Mouse (Mus musculus) stomach, embryonic 14.5 days (tissue): Measurements from ENCODE around the gene Tlr9. TPM values are rescaled to one million over a fixed set of nuclear protein-coding genes. Genes with fewer than 3 reads are reported as not detected.
A peak's percentile ranks its signal among the peaks of the same experiment; 100 is the strongest.

Source experiments
- ATAC-seq: fragments of 200-750 bp; cut with Nextera tagmentation; 2 replicates; pipeline ENCODE4 v1.8.0; 2017; ENCODE audit warnings: low read depth, moderate TSS enrichment; ENCODE audit not compliant: insufficient number of reproducible peaks, insufficient read depth, low FRiP score
- H3K27ac ChIP-seq: fragments of 300-500 bp; sonication (generic); 2 replicates; pipeline ENCODE4 v1.5.1; 2014; ENCODE audit warnings: mild to moderate bottlenecking, low read length, moderate library complexity, mixed read lengths
- H3K27me3 ChIP-seq: fragments of 300-500 bp; sonication (generic); 2 replicates; pipeline ENCODE4 v1.6.1; 2014; ENCODE audit warnings: low read length, control low read depth, mixed read lengths; ENCODE audit not compliant: control insufficient read depth, insufficient read depth
- H3K36me3 ChIP-seq: fragments of 300-500 bp; sonication (generic); 2 replicates; pipeline ENCODE4 v1.6.1; 2014; ENCODE audit warnings: mild to moderate bottlenecking, control low read depth, low read length, moderate library complexity, mixed read lengths; ENCODE audit not compliant: control insufficient read depth, insufficient read depth
- H3K4me1 ChIP-seq: fragments of 300-500 bp; sonication (generic); 2 replicates; pipeline ENCODE4 v1.6.1; 2014; ENCODE audit warnings: low read length, control low read depth, mixed read lengths; ENCODE audit not compliant: control insufficient read depth, insufficient read depth
- H3K4me2 ChIP-seq: fragments of 300-500 bp; sonication (generic); replicated peaks from 2 replicates; pipeline ENCODE4 v1.6.1; 2014; ENCODE audit warnings: low read depth, low read length, control low read depth
- H3K4me3 ChIP-seq: fragments of 300-500 bp; sonication (generic); 2 replicates; pipeline ENCODE4 v1.5.1; 2014; ENCODE audit warnings: low read depth, low read length, control low read depth
- H3K9ac ChIP-seq: fragments of 300-500 bp; sonication (generic); replicated peaks from 2 replicates; pipeline ENCODE4 v1.6.1; 2014; ENCODE audit warnings: low read depth, mild to moderate bottlenecking, control low read depth, low read length, moderate library complexity, mixed read lengths
- H3K9me3 ChIP-seq: fragments of 300-500 bp; sonication (generic); 2 replicates; pipeline ENCODE4 v1.6.1; 2016; ENCODE audit warnings: low read depth, low read length, control low read depth; ENCODE audit not compliant: control insufficient read depth
- WGBS: fragments of 180-500 bp; shearing (Covaris S2); extraction: QIAGEN DNeasy Blood & Tissue Kit; methylation state at CpG from one replicate; pipeline ENCODE4 v1.1.7; 2014; 5-methylcytosine and 5-hydroxymethylcytosine counted together
- polyA plus RNA-seq: library from polyadenylated mRNA; unstranded; fragments of >200 nt; fragmentation: Nextera tagmentation; extraction: Ambion mirVana; gene quantifications from 2 replicates; pipeline ENCODE4 v1.2.1, GENCODE M21; 2014

Tlr9 gene
- polyA plus RNA-seq, 1 experiment from 2014 or later: 0.13 TPM

- no peaks in the 10 kb centered on the region for H3K9me3 ChIP-seq
- 0 out of 2 replicates have a peak, but pooled peaks cover 4% of the 10 kb centered on the region for H3K4me1 ChIP-seq
- H3K36me3 ChIP-seq: no peaks in the 10 kb centered on the region
- no peak overlapping the region for H3K4me2 ChIP-seq
- no peak overlapping the region for H3K4me3 ChIP-seq
- no peak overlapping the region for H3K9ac ChIP-seq
- no peak overlapping the region for H3K27ac ChIP-seq
- no peaks in the 10 kb centered on the region for H3K27me3 ChIP-seq
- ATAC-seq: no peak
- 59% methylated on average over 8 of the region's 8 CpGs for WGBS
Observed at GRCm38 (mm10) chr9:106220894-106221523, 1.4 kb upstream of the Tlr9 start.

DNA sequence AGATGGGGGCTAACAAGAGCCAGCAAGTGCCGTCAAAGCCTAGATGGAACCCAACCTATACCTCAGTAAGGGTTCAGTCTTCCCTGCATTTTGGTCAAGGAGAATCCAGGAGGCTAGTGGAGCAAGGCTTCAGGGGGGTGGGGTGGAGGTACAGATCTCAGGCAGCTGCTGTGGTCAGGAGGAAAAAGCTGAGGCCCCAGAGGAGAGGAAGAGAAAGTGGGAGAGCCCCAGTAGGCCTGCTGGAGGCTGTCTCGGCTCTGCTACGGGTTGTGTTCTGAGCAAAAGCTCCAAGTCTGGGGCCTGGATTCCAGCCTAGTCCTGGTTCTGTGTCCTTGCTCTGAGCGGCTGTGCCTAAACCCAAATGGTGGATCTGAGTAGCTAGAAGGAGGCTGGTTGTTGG lies 596 bp downstream of the Tlr9 start:
- Histone ChIP-seq H3K9me3 (no peaks in the 10 kb centered on the region), H3K4me3 (no peak overlapping the region), H3K36me3 (no peaks in the 10 kb centered on the region), H3K9ac (no peak overlapping the region), H3K27ac (no peak overlapping the region), H3K4me2 (no peak overlapping the region), H3K4me1 (peaks cover 7% of the 10 kb centered on the region; the same call in 1 of the 2 replicates), H3K27me3 (no peaks in the 10 kb centered on the region)
- no peak for ATAC-seq
- WGBS: 85% methylated on average over 4 of the region's 4 CpGs

DNA sequence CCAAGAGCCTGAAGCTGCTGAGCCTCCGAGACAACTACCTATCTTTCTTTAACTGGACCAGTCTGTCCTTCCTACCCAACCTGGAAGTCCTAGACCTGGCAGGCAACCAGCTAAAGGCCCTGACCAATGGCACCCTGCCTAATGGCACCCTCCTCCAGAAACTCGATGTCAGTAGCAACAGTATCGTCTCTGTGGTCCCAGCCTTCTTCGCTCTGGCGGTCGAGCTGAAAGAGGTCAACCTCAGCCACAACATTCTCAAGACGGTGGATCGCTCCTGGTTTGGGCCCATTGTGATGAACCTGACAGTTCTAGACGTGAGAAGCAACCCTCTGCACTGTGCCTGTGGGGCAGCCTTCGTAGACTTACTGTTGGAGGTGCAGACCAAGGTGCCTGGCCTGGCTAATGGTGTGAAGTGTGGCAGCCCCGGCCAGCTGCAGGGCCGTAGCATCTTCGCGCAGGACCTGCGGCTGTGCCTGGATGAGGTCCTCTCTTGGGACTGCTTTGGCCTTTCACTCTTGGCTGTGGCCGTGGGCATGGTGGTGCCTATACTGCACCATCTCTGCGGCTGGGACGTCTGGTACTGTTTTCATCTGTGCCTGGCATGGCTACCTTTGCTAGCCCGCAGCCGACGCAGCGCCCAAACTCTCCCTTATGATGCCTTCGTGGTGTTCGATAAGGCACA lies 3.2 kb downstream of the Tlr9 start:
- Histone ChIP-seq H3K4me1 (peaks cover 7% of the 10 kb centered on the region; the same call in 1 of the 2 replicates), H3K27me3 (no peaks in the 10 kb centered on the region), H3K9me3 (no peaks in the 10 kb centered on the region), H3K9ac (no peak overlapping the region), H3K27ac (peak overlapping the region; percentile 73; the same call in 1 of the 2 replicates), H3K4me3 (peak overlapping the region; percentile 24; the same call in 1 of the 2 replicates), H3K4me2 (peak overlapping the region; percentile 56), H3K36me3 (no peaks in the 10 kb centered on the region)
- ATAC-seq: no peak
- 63% methylated on average over 24 of the region's 24 CpGs for WGBS

GRCm38 (mm10) chr9:106226151-106226682 lies 3.8 kb downstream of the Tlr9 start:
- Histone ChIP-seq H3K27me3 (no peaks in the 10 kb centered on the region), H3K4me1 (peaks cover 7% of the 10 kb centered on the region; the same call in 1 of the 2 replicates), H3K4me2 (peak overlapping the region; percentile 56), H3K4me3 (peak overlapping the region; percentile 24), H3K9me3 (no peaks in the 10 kb centered on the region), H3K36me3 (no peaks in the 10 kb centered on the region), H3K9ac (no peak overlapping the region; the same call in 1 of the 2 replicates), H3K27ac (peak overlapping the region; percentile 73; the same call in 1 of the 2 replicates)
- peak; percentile 73; the same call in 1 of the 2 replicates for ATAC-seq
- WGBS: 4% methylated on average over 34 of the region's 34 CpGs

DNA sequence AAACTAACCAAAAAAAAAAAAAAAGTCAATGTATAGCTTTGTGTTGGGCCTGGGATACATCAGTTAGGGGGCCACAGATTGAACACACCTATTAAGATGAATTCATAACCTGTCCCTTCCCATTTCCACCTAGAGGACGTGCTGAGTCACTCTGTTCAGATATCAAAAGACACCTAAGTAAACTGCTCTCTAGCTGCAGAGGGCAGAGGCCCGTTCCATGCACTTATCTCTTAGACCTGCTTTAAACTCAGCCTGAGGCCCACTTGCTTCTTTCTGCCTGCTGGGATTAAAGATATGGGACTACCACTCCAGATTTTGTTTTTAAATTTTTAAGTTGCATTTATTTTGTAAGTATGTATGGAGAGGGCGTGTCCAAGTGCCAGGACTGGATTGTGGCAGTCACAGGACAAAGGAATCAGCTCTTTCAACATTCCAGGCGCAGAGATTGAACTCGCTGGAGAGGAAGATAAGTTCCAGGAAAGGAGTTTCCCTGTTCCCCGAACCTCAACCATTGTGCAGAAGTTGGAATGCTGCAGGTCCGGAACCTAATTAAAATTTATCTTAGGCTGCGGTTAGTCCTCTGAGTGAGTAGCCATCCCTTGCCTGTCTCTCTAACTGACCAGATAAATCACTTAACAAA lies 5.5 kb downstream of the Tlr9 start:
- 61% methylated on average over 8 of the region's 8 CpGs for WGBS
- Histone ChIP-seq H3K4me1 (peaks cover 7% of the 10 kb centered on the region; the same call in 1 of the 2 replicates), H3K27ac (no peak overlapping the region), H3K27me3 (no peaks in the 10 kb centered on the region), H3K9ac (no peak overlapping the region), H3K4me2 (no peak overlapping the region), H3K36me3 (peaks cover 6% of the 10 kb centered on the region), H3K4me3 (no peak overlapping the region), H3K9me3 (no peaks in the 10 kb centered on the region)
- no peak for ATAC-seq

- 77% methylated on average over 9 of the region's 9 CpGs for WGBS
- H3K4me1 ChIP-seq: peaks cover 7% of the 10 kb centered on the region; the same call in 1 of the 2 replicates
- H3K9me3 ChIP-seq: no peaks in the 10 kb centered on the region
- ATAC-seq: no peak
- H3K27me3 ChIP-seq: no peaks in the 10 kb centered on the region
- no peak overlapping the region for H3K4me3 ChIP-seq
- H3K4me2 ChIP-seq: no peak overlapping the region
- H3K27ac ChIP-seq: no peak overlapping the region
- no peak overlapping the region for H3K9ac ChIP-seq
- H3K36me3 ChIP-seq: peaks cover 29% of the 10 kb centered on the region
Observed at GRCm38 (mm10) chr9:106230051-106230733, 7.8 kb downstream of the Tlr9 start.

- Histone ChIP-seq H3K27ac (no peak overlapping the region), H3K4me3 (no peak overlapping the region), H3K4me1 (peaks cover 4% of the 10 kb centered on the region; the same call in 1 of the 2 replicates), H3K4me2 (no peak overlapping the region), H3K9ac (no peak overlapping the region), H3K9me3 (no peaks in the 10 kb centered on the region), H3K27me3 (no peaks in the 10 kb centered on the region), H3K36me3 (peaks cover 34% of the 10 kb centered on the region)
- ATAC-seq: no peak
- 46% methylated on average over 3 of the region's 3 CpGs for WGBS
Observed at GRCm38 (mm10) chr9:106230734-106231106, 8.3 kb downstream of the Tlr9 start.

- no peak for ATAC-seq
- no peak overlapping the region for H3K4me3 ChIP-seq
- H3K9me3 ChIP-seq: no peaks in the 10 kb centered on the region
- no peak overlapping the region for H3K27ac ChIP-seq
- peaks cover 39% of the 10 kb centered on the region for H3K36me3 ChIP-seq
- H3K27me3 ChIP-seq: no peaks in the 10 kb centered on the region
- no peak overlapping the region for H3K9ac ChIP-seq
- peaks cover 2% of the 10 kb centered on the region; the same call in 1 of the 2 replicates for H3K4me1 ChIP-seq
- WGBS: 73% methylated on average over 7 of the region's 7 CpGs
- H3K4me2 ChIP-seq: no peak overlapping the region
Observed at GRCm38 (mm10) chr9:106231220-106231619, 8.8 kb downstream of the Tlr9 start.
